Mouse (Mus musculus) G1E (cell line): ENCODE measurements around the gene Ccnd3. TPM values are rescaled to one million over a fixed set of nuclear protein-coding genes. Genes with fewer than 3 reads are reported as not detected.
A peak's percentile ranks its signal among the peaks of the same experiment; 100 is the strongest.

Experiments used
- ATAC-seq: 2 replicates; pipeline ENCODE4 v1.8.0; 2016; ENCODE audit warnings: mild to moderate bottlenecking; ENCODE audit not compliant: insufficient number of reproducible peaks, poor library complexity, low FRiP score, severe bottlenecking; ENCODE audit errors: extremely low read depth
- DNase-seq: peaks from one replicate; pipeline ENCODE4 v3.0.0; 2012; ENCODE audit warnings: low spot score
- H3K27me3 ChIP-seq: 2 replicates; pipeline ENCODE4 v1.6.1; 2012; ENCODE audit warnings: mild to moderate bottlenecking, low read length, inconsistent platforms; ENCODE audit not compliant: insufficient read depth
- H3K36me3 ChIP-seq: replicated peaks from 2 replicates; pipeline ENCODE3; 2012; ENCODE audit warnings: mild to moderate bottlenecking, inconsistent platforms
- H3K4me1 ChIP-seq: 2 replicates; pipeline ENCODE4 v1.6.1; 2012; ENCODE audit warnings: low read depth, low read length, inconsistent platforms, mixed read lengths; ENCODE audit not compliant: insufficient read depth
- H3K4me3 ChIP-seq: 2 replicates; pipeline ENCODE4 v1.5.1; 2012; ENCODE audit warnings: low read depth, mild to moderate bottlenecking, inconsistent platforms, low read length, moderate library complexity, mixed read lengths
- H3K9me3 ChIP-seq: replicated peaks from 2 replicates; pipeline ENCODE4 v1.6.1; 2012; ENCODE audit warnings: inconsistent platforms
- CTCF ChIP-seq: IDR thresholded peaks from 2 replicates; pipeline ENCODE4 v1.5.1; 2012; ENCODE audit warnings: low read depth, low read length, inconsistent platforms, mixed read lengths
- GATA1 ChIP-seq: IDR thresholded peaks from 2 replicates; pipeline ENCODE4 v1.6.1; 2012; ENCODE audit warnings: borderline replicate concordance, low read length, inconsistent platforms, mixed read lengths
- GATA2 ChIP-seq: IDR thresholded peaks from 2 replicates; pipeline ENCODE4 v1.6.1; 2012; ENCODE audit warnings: low read depth, low read length, inconsistent platforms, borderline replicate concordance
- POLR2AphosphoS5 ChIP-seq: IDR thresholded peaks from 2 replicates; pipeline ENCODE4 v1.6.1; 2012; ENCODE audit warnings: low read depth, low read length, inconsistent platforms; ENCODE audit not compliant: insufficient replicate concordance
- TAL1 ChIP-seq: conservative IDR thresholded peaks from 2 replicates; pipeline ENCODE4 v1.6.1; 2012; ENCODE audit warnings: low read depth, low read length, inconsistent platforms, mixed read lengths
- polyA plus RNA-seq: library from polyadenylated mRNA; stranded (reverse); fragments of >175 nt; gene quantifications from 2 replicates; pipeline ENCODE4 v1.2.3, GENCODE M21; 2012
- total RNA-seq, 2 experiments: library from RNA; stranded (forward) in 1 of 2; stranded (reverse) in 1 of 2; fragments of 200-1000 nt in 1 of 2; fragments of >200 nt in 1 of 2; fragmentation: Nextera tagmentation in 1 of 2; gene quantifications; 2 replicates each; pipeline ENCODE4 v1.2.3; 2014 to 2017

Ccnd3 gene
- total and polyA plus RNA-seq, 3 experiments: 134 to 426 (median 229) TPM

DNA sequence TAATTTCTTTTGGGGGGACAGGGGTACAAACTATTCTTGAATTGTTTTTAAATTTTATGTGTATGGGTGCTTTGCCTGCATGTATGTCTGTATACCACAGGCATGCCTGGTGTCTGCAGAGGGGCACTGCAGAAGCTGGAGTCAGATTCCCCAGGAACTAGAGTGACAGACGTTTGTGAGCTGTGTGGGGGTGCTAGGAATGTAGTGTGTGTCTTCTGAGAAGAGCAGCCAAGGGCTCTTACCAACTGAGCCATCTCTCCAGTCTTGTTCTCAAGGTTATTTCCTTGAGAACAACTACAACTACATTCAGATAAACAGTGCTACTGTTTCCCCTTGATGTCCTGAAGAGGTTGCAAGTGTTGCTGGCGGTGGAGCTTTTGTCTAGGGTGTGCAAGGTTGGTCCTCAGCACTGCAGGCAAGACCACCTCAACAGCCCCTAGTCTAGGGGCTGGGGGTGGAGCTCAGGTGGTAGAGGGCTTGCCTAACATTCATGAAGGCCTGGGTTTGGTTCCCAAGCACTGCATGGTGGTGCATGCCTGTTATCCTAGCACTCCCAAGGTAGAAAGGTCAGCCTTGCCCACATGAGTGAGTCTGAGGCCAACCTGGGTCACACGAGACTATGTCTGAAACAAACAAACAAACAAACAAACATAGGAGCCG is 127.5 kb downstream of the Ccnd3 start:
- TF ChIP-seq GATA1 (no peak), GATA2 (no peak), CTCF (no peak), TAL1 (no peak)
- peaks cover 42% of the 10 kb centered on the region for H3K36me3 ChIP-seq
- H3K27me3 ChIP-seq: no peaks in the 10 kb centered on the region
- no peaks in the 10 kb centered on the region for H3K9me3 ChIP-seq
- ATAC-seq (no peak), DNase-seq (no peak)
- peaks cover 42% of the 10 kb centered on the region for H3K4me1 ChIP-seq
- H3K4me3 ChIP-seq: no peak overlapping the region

DNA sequence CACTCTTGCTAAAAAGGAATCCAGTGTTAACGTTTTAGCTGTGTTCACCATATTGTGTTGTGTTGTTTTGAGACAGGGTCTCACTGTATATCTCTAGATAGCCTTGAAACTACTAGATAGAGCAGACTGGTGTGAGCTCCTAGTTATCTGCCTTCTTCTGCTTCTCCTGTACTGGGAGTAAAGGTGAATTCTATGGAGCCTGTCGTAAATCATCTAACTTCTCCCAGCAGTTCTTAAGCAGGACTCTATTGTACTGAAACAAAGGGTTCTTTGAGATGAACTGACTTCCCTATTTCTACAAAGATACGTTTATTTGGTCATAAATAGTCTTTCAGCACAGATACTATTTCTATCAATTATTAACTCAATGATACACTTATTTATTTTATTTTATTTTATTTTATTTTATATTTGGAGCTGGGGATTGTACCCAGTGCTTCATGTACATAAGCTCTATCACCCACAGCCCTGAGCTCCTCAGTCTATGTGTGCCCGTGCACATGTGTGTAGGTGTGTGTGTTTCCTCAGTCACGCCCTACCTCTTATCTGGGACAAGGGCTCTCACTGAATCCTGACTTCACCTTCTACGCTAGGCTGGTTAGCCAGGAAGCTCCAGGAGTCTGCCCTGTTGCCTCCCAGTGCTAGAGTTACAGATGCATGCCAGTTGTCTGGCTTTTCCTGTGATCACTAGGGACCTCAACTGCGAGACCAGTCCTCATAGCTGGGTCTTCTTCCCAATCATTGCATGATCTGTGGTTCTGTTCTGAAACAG is 129.3 kb downstream of the Ccnd3 start:
- Histone ChIP-seq H3K9me3 (no peaks in the 10 kb centered on the region), H3K36me3 (peaks cover 38% of the 10 kb centered on the region), H3K4me1 (peaks cover 27% of the 10 kb centered on the region), H3K27me3 (no peaks in the 10 kb centered on the region), H3K4me3 (no peak overlapping the region)
- no peak for DNase-seq
- no peak for ATAC-seq
- no peak for TF ChIP-seq POLR2AphosphoS5

DNA sequence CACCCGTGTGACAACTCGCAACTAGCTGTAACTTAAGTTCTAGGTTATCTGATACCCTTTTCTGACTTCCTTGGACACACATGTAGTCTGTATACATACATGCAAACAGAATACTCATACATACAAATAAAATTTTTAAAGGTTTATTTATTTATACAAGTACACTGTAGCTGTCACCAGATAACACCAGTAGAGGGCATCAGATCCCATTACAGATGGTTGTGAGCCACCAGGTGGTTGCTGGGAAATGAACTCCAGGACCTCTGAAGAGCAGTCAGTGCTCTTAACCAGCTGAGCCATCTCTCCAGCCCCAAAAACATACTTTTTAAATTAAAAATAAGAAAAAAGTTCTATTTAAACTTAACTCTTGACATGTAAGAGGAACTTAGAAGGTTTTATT is 138.1 kb downstream of the Ccnd3 start:
- Histone ChIP-seq H3K4me3 (no peak overlapping the region), H3K36me3 (peaks cover 10% of the 10 kb centered on the region), H3K27me3 (no peaks in the 10 kb centered on the region), H3K9me3 (no peaks in the 10 kb centered on the region), H3K4me1 (no peaks in the 10 kb centered on the region; the same call in 1 of the 2 replicates)
- TF ChIP-seq GATA2: no peak
- no peak for TF ChIP-seq CTCF
- no peak for TF ChIP-seq POLR2AphosphoS5
- no peak for TF ChIP-seq GATA1
- no peak for TF ChIP-seq TAL1
- ATAC-seq (no peak), DNase-seq (no peak)

DNA sequence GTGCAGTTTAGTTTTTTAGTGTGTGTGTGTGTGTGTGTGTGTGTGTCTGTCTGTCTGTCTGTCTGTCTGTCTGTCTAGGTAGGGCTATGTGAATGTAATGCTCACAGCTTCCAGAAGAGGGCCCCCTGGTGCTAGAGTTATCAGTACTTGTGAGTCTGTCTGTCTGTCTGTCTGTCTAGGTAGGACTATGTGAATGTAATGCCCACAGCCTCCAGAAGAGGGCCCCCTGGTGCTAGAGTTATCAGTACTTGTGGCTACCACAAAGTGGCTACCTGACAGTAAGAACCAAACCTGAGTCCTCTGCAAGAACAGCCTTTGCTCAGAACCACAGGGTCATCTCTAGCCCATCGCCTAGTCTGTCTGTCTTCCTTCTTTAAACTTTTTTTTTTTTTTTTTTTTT is 141.8 kb downstream of the Ccnd3 start:
- Histone ChIP-seq H3K36me3 (peaks cover 22% of the 10 kb centered on the region), H3K4me1 (no peaks in the 10 kb centered on the region; the same call in 1 of the 2 replicates), H3K27me3 (no peaks in the 10 kb centered on the region), H3K9me3 (no peaks in the 10 kb centered on the region), H3K4me3 (no peak overlapping the region)
- ATAC-seq (peak; percentile 54), DNase-seq (peak; percentile 6)
- TF ChIP-seq GATA2: no peak
- TF ChIP-seq GATA1: no peak
- peak; percentile 39 for TF ChIP-seq CTCF
- TF ChIP-seq POLR2AphosphoS5: no peak

DNA sequence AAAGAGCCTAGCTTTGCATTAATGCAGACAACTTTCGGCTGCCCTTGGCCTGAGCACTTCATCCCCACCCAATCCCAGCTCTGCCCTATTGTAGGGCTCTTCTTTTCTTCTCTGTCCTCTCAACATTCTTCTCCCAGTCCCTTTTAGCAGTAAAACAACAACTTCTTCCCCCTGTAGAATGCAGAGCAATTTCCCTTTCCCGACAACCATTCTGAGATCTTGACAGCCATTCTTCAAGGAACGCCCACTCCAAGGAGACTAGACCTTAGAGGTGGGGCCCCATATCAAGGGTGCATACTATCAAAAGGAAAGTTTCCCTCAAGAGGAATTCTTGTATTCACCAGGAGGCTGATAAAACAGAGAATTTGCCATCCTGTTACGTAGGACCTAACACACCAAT is 144.1 kb downstream of the Ccnd3 start:
- Histone ChIP-seq H3K36me3 (peaks cover 27% of the 10 kb centered on the region), H3K9me3 (no peaks in the 10 kb centered on the region), H3K27me3 (no peaks in the 10 kb centered on the region), H3K4me3 (no peak overlapping the region), H3K4me1 (no peaks in the 10 kb centered on the region; the same call in 1 of the 2 replicates)
- DNase-seq (no peak), ATAC-seq (no peak)
- TF ChIP-seq GATA2 (no peak), POLR2AphosphoS5 (no peak), GATA1 (no peak), CTCF (no peak), TAL1 (no peak)

Other genes with a start within 250 kb of the Ccnd3 start
- gene Mrps10, start 136.2 kb upstream of the Ccnd3 start, total RNA-seq (2014; fragmentation: Nextera tagmentation): 64.7 and 71.5 TPM in 2 replicates
- 43.0 and 48.0 TPM in 2 replicates for gene Mrps10, start 136.2 kb upstream of the Ccnd3 start, total RNA-seq (2017)
- gene Mrps10, start 136.2 kb upstream of the Ccnd3 start, polyA plus RNA-seq: 50.0 and 65.5 TPM in 2 replicates
- gene Guca1b, start 119.7 kb upstream of the Ccnd3 start, total RNA-seq (2014; fragmentation: Nextera tagmentation): not detected in 2 replicates
- not detected in 2 replicates for gene Guca1b, start 119.7 kb upstream of the Ccnd3 start, total RNA-seq (2017)
- not detected in 2 replicates for gene Guca1b, start 119.7 kb upstream of the Ccnd3 start, polyA plus RNA-seq
- gene Guca1a, start 104.5 kb upstream of the Ccnd3 start, total RNA-seq (2014; fragmentation: Nextera tagmentation): not detected in 2 replicates
- not detected in 2 replicates for gene Guca1a, start 104.5 kb upstream of the Ccnd3 start, total RNA-seq (2017)
- 0.08 and 0.10 TPM in 2 replicates for gene Guca1a, start 104.5 kb upstream of the Ccnd3 start, polyA plus RNA-seq
- not detected in 2 replicates for gene AI661453, start 68.4 kb upstream of the Ccnd3 start, total RNA-seq (2014; fragmentation: Nextera tagmentation)
- gene AI661453, start 68.4 kb upstream of the Ccnd3 start, total RNA-seq (2017): under 0.01 and 0.06 TPM in 2 replicates
- 0.02 and 0.03 TPM in 2 replicates for gene AI661453, start 68.4 kb upstream of the Ccnd3 start, polyA plus RNA-seq
- gene 1700001C19Rik, start 67.7 kb upstream of the Ccnd3 start, total RNA-seq (2014; fragmentation: Nextera tagmentation): not detected in 2 replicates
- gene 1700001C19Rik, start 67.7 kb upstream of the Ccnd3 start, total RNA-seq (2017): 0.17 TPM in 1 of 2 replicates, not detected in the other
- gene 1700001C19Rik, start 67.7 kb upstream of the Ccnd3 start, polyA plus RNA-seq: not detected in 2 replicates
- 29.1 and 31.1 TPM in 2 replicates for gene Taf8, start 2.8 kb upstream of the Ccnd3 start, total RNA-seq (2014; fragmentation: Nextera tagmentation)
- 39.8 and 47.0 TPM in 2 replicates for gene Taf8, start 2.8 kb upstream of the Ccnd3 start, total RNA-seq (2017)
- gene Taf8, start 2.8 kb upstream of the Ccnd3 start, polyA plus RNA-seq: 22.3 and 22.4 TPM in 2 replicates
- gene Bysl, start 106.4 kb downstream of the Ccnd3 start, total RNA-seq (2014; fragmentation: Nextera tagmentation): 8.1 and 11.8 TPM in 2 replicates
- gene Bysl, start 106.4 kb downstream of the Ccnd3 start, total RNA-seq (2017): 11.3 and 11.9 TPM in 2 replicates
- 35.2 and 44.0 TPM in 2 replicates for gene Bysl, start 106.4 kb downstream of the Ccnd3 start, polyA plus RNA-seq
- gene Med20, start 106.5 kb downstream of the Ccnd3 start, total RNA-seq (2014; fragmentation: Nextera tagmentation): 36.4 and 38.8 TPM in 2 replicates
- gene Med20, start 106.5 kb downstream of the Ccnd3 start, total RNA-seq (2017): 59.8 and 60.8 TPM in 2 replicates
- 6.0 and 9.9 TPM in 2 replicates for gene Med20, start 106.5 kb downstream of the Ccnd3 start, polyA plus RNA-seq
- 2.7 and 9.6 TPM in 2 replicates for gene Gm20517, start 106.5 kb downstream of the Ccnd3 start, total RNA-seq (2014; fragmentation: Nextera tagmentation)
- 1.2 and 2.0 TPM in 2 replicates for gene Gm20517, start 106.5 kb downstream of the Ccnd3 start, total RNA-seq (2017)
- gene Gm20517, start 106.5 kb downstream of the Ccnd3 start, polyA plus RNA-seq: 0.05 TPM in 1 of 2 replicates, not detected in the other
- gene Usp49, start 125.6 kb downstream of the Ccnd3 start, total RNA-seq (2014; fragmentation: Nextera tagmentation): 16.0 and 41.7 TPM in 2 replicates
- 5.3 and 6.0 TPM in 2 replicates for gene Usp49, start 125.6 kb downstream of the Ccnd3 start, total RNA-seq (2017)
- gene Usp49, start 125.6 kb downstream of the Ccnd3 start, polyA plus RNA-seq: 15.6 and 16.4 TPM in 2 replicates
- 343 and 409 TPM in 2 replicates for gene Tomm6, start 183.3 kb downstream of the Ccnd3 start, total RNA-seq (2014; fragmentation: Nextera tagmentation)
- 55.4 and 69.9 TPM in 2 replicates for gene Tomm6, start 183.3 kb downstream of the Ccnd3 start, total RNA-seq (2017)
- gene Tomm6, start 183.3 kb downstream of the Ccnd3 start, polyA plus RNA-seq: 258 and 272 TPM in 2 replicates
- 1.5 and 2.1 TPM in 2 replicates for gene Frs3, start 184.0 kb downstream of the Ccnd3 start, total RNA-seq (2014; fragmentation: Nextera tagmentation)
- gene Frs3, start 184.0 kb downstream of the Ccnd3 start, total RNA-seq (2017): 1.6 and 2.1 TPM in 2 replicates
- 2.0 and 3.0 TPM in 2 replicates for gene Frs3, start 184.0 kb downstream of the Ccnd3 start, polyA plus RNA-seq
- gene Gm21981, start 189.4 kb downstream of the Ccnd3 start, total RNA-seq (2014; fragmentation: Nextera tagmentation): not detected in 2 replicates
- gene Gm21981, start 189.4 kb downstream of the Ccnd3 start, total RNA-seq (2017): 0.12 and 0.71 TPM in 2 replicates
- gene Gm21981, start 189.4 kb downstream of the Ccnd3 start, polyA plus RNA-seq: 0.21 and 0.44 TPM in 2 replicates
- not detected in 2 replicates for gene Prickle4, start 189.7 kb downstream of the Ccnd3 start, total RNA-seq (2014; fragmentation: Nextera tagmentation)
- 1.2 TPM in 1 of 2 replicates, not detected in the other for gene Prickle4, start 189.7 kb downstream of the Ccnd3 start, total RNA-seq (2017)
- gene Prickle4, start 189.7 kb downstream of the Ccnd3 start, polyA plus RNA-seq: 3.4 and 3.5 TPM in 2 replicates
- gene Pgc, start 221.8 kb downstream of the Ccnd3 start, total RNA-seq (2014; fragmentation: Nextera tagmentation): not detected in 2 replicates
- gene Pgc, start 221.8 kb downstream of the Ccnd3 start, total RNA-seq (2017): not detected in 2 replicates
- not detected in 2 replicates for gene Pgc, start 221.8 kb downstream of the Ccnd3 start, polyA plus RNA-seq
- 11.9 and 17.8 TPM in 2 replicates for gene Tfeb, start 232.0 kb downstream of the Ccnd3 start, total RNA-seq (2014; fragmentation: Nextera tagmentation)
- 10.7 and 11.6 TPM in 2 replicates for gene Tfeb, start 232.0 kb downstream of the Ccnd3 start, total RNA-seq (2017)
- 57.0 and 73.2 TPM in 2 replicates for gene Tfeb, start 232.0 kb downstream of the Ccnd3 start, polyA plus RNA-seq